Mouse (Mus musculus): ENCODE measurements around the gene Ltb4r1. TPM values are rescaled to one million over a fixed set of nuclear protein-coding genes. Genes with fewer than 3 reads are reported as not detected.
"Not testable (repeated sequence)": the region's sequence is repeated elsewhere in the genome, so short reads cannot be mapped to it uniquely, and the experiment has no call there.

Ltb4r1 gene
- polyA plus RNA-seq, 1 experiment from 2014 or later: 0.26 TPM

DNA sequence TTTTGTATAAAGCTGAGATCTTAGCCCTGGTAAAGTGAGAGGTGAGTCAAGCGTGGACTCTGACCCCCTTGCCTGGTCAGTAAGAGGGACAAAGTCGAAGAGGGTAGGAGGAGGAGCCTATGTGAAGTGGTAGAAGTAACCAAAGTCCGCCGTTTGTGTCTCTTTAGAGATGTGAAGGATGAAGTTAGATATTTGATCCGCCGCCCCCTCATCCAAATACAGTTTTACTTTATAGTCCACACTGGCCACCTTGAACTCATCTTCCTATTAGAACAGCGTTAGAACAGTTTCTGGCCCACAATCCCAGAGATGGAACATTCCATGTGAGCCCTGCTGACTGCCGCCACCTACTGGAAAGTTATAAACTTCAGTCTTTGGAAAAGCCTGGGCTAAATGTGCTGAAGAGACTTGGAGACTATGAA is 7.4 kb upstream of the Ltb4r1 start, which contains the start of gene Cideb:
Gene Cideb (minus strand): TSS at position 96 of the 422 bp plus-strand sequence.
- DNase-seq (ENCODE audit: extremely low spot score, low spot score): peak; percentile 55
- 23% methylated on average over 8 of the region's 8 CpGs for WGBS
- H3K36me3 ChIP-seq (replicated peaks): peaks cover 34% of the 10 kb centered on the region
- no peaks in the 10 kb centered on the region for H3K9me3 ChIP-seq
- H3K27ac ChIP-seq: no peak within 1 kb of the TSS
- peaks cover 30% of the 10 kb centered on the region for H3K4me1 ChIP-seq
- peaks cover 32% of the 10 kb centered on the region for H3K27me3 ChIP-seq (ENCODE audit: poor library complexity, severe bottlenecking)
- no peak within 1 kb of the TSS for H3K4me3 ChIP-seq

DNA sequence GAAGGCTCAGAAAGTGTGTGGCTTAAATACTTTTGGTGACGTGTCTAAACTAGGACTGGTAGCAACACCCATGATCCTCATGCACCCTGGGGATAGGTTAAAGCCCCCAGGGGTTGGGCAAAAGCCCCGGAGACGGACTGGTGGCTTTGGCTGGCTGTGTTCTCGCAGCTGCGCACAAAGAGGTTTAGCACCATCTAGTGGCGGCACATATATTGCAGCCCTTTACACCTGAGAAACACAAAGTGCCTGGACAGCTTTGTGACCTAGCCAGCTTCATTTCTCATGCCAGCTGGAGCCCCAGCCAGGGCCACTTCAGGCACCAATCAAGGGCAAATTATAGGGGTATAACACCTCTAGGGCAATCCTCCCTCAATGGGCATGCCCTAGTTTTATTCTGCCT is 5.6 kb upstream of the Ltb4r1 start:
- WGBS: 3% methylated on average over 6 of the region's 6 CpGs
- H3K4me3 ChIP-seq: peak overlapping the region; percentile 31
- H3K4me1 ChIP-seq: peaks cover 30% of the 10 kb centered on the region
- peaks cover 17% of the 10 kb centered on the region for H3K36me3 ChIP-seq (replicated peaks)
- H3K27ac ChIP-seq, H3K9me3 ChIP-seq: not testable (repeated sequence)
- peak; percentile 83 for DNase-seq (ENCODE audit: extremely low spot score, low spot score)
- peaks cover 50% of the 10 kb centered on the region for H3K27me3 ChIP-seq (ENCODE audit: poor library complexity, severe bottlenecking)

DNA sequence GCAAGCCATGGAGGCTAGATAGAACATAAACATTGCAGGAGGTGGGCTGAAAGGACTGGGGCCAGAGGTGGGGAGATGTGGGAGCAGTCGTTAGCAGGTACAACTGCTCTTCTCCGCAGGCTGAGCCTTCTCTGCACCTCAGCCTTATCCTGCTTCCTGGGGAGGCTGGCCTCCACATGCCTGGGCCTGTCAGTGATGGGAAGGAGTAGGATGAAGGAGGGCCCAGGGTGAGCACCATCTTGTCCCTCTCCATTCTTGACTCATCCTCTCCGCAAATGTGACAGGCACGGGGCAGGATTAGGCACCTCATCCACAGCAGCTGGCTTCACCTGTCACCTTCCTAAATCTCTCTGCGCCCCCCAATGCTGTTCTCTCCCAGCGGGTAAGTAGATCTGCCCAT is 4.6 kb upstream of the Ltb4r1 start, which contains the start of gene Ltb4r2:
Gene Ltb4r2 (plus strand): TSS at position 266 of the 400 bp plus-strand sequence.
- H3K4me1 ChIP-seq: peaks cover 30% of the 10 kb centered on the region
- DNase-seq (ENCODE audit: extremely low spot score, low spot score): no peak
- peak within 1 kb of the TSS; percentile 84 for H3K27ac ChIP-seq
- H3K27me3 ChIP-seq (ENCODE audit: poor library complexity, severe bottlenecking): peaks cover 60% of the 10 kb centered on the region
- WGBS: 68% methylated on average over 6 of the region's 6 CpGs
- no peaks in the 10 kb centered on the region for H3K9me3 ChIP-seq
- H3K36me3 ChIP-seq (replicated peaks): peaks cover 7% of the 10 kb centered on the region
- peak within 1 kb of the TSS; percentile 67 for H3K4me3 ChIP-seq

DNA sequence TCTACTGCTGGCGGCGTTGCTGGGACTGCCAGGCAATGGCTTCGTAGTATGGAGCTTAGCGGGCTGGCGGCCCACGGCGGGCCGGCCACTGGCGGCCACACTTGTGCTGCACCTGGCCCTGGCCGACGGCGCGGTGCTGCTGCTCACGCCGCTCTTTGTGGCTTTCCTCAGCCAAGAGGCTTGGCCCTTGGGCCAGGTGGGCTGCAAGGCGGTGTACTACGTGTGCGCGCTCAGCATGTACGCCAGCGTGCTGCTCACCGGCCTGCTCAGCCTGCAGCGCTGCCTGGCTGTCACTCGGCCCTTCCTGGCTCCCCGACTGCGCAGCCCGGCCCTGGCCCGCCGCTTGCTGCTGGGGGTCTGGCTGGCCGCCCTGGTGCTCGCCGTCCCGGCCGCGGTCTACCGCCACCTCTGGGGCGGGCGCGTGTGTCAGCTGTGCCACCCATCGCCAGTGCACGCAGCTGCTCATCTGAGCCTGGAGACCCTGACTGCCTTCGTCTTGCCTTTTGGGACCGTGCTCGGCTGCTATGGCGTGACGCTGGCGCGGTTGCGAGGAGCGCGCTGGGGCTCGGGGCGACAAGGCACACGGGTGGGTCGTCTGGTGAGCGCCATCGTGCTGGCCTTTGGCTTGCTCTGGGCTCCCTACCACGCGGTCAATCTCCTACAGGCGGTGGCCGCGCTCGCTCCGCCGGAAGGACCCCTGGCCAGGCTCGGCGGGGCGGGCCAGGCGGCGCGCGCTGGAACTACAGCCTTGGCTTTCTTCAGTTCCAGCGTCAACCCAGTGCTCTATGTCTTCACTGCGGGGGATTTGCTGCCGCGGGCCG is 3.6 kb upstream of the Ltb4r1 start:
- H3K36me3 ChIP-seq (replicated peaks): no peaks in the 10 kb centered on the region
- peak overlapping the region; percentile 84 for H3K27ac ChIP-seq
- under 1% methylated on average over 77 of the region's 77 CpGs for WGBS
- H3K4me3 ChIP-seq: peak overlapping the region; percentile 67
- peaks cover 31% of the 10 kb centered on the region for H3K4me1 ChIP-seq
- H3K27me3 ChIP-seq (ENCODE audit: poor library complexity, severe bottlenecking): peaks cover 70% of the 10 kb centered on the region
- no peaks in the 10 kb centered on the region for H3K9me3 ChIP-seq
- peak; percentile 62 for DNase-seq (ENCODE audit: extremely low spot score, low spot score)

DNA sequence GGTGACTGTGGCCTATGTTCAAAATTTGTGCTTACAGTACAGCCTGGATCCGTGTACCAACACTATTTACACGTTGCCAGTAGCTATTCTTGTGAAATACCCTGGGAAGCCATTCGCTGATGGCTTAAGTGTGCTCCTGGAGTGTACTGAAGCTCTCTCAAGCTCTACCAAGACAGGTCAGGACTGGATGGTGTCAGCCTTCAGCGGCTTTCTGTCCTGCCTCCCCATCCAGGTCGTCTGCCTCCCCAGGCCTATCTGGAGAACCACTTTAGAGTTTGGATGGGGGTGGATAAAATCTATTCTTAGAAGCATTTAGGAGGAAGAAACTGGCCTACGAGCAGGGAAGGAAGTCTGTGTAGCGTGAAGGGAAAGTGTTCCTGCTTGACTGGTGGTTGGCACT is 2.6 kb upstream of the Ltb4r1 start:
- Histone ChIP-seq H3K27me3 (ENCODE audit: poor library complexity, severe bottlenecking) (peaks cover 80% of the 10 kb centered on the region), H3K4me1 (peaks cover 37% of the 10 kb centered on the region), H3K4me3 (no peak overlapping the region; the same call in 1 of the 2 replicates), H3K9me3 (no peaks in the 10 kb centered on the region), H3K27ac (no peak overlapping the region), H3K36me3 (replicated peaks) (no peaks in the 10 kb centered on the region)
- no peak for DNase-seq (ENCODE audit: extremely low spot score, low spot score)
- WGBS: 65% methylated on average over 7 of the region's 7 CpGs

DNA sequence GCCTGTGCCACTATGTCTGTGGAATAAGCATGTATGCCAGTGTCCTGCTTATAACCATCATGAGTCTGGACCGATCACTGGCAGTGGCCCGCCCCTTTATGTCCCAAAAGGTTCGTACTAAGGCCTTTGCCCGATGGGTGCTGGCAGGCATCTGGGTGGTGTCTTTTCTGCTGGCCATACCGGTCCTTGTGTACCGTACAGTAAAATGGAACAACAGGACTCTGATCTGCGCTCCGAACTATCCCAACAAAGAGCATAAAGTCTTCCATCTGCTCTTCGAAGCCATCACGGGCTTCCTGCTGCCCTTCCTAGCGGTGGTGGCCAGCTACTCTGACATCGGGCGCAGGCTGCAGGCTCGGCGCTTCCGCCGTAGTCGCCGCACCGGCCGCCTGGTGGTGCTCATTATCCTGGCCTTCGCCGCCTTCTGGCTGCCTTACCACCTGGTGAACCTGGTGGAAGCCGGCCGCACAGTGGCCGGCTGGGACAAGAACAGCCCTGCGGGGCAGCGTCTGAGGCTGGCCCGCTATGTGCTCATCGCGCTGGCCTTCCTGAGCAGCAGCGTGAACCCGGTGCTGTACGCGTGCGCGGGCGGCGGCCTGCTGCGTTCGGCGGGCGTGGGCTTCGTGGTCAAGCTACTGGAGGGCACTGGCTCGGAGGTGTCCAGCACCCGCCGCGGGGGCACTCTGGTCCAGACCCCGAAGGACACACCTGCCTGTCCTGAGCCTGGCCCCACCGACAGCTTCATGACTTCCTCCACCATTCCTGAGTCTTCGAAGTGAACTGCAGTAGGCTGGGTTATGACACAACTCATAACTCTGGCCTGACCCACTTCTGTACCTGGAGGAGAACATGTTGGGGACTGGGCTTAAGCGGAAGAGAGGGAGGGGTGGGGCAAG is 2.0 kb downstream of the Ltb4r1 start:
- Histone ChIP-seq H3K9me3 (no peaks in the 10 kb centered on the region), H3K27me3 (ENCODE audit: poor library complexity, severe bottlenecking) (peaks cover 84% of the 10 kb centered on the region), H3K4me1 (peaks cover 14% of the 10 kb centered on the region), H3K36me3 (replicated peaks) (no peaks in the 10 kb centered on the region), H3K4me3 (peak overlapping the region; percentile 54), H3K27ac (peak overlapping the region; percentile 73)
- DNase-seq (ENCODE audit: extremely low spot score, low spot score): peak; percentile 65
- 14% methylated on average over 52 of the region's 52 CpGs for WGBS

DNA sequence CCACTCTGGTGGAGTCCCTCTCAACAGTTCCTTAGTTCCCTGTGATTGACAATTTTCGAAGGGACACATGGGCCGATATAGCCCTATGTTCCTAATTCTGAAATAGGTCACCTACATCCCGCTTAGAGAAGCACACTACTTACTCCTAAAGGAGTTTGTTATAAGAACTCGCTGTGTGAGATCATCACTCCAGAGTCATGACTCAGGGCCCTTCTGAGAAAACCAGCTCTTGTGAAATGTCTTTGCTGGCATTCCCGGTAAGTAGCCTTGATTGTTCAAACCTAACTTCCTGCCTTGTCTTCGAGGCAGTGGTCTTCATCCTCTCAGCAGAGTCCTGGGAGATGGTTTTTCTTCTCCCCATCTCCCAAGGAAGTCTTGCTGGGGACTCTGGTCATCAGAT is 2.8 kb downstream of the Ltb4r1 start:
- H3K36me3 ChIP-seq (replicated peaks): no peaks in the 10 kb centered on the region
- DNase-seq (ENCODE audit: extremely low spot score, low spot score): no peak
- peaks cover 12% of the 10 kb centered on the region for H3K4me1 ChIP-seq
- no peak overlapping the region for H3K4me3 ChIP-seq
- H3K27ac ChIP-seq: no peak overlapping the region
- H3K27me3 ChIP-seq (ENCODE audit: poor library complexity, severe bottlenecking): peaks cover 81% of the 10 kb centered on the region
- H3K9me3 ChIP-seq: no peaks in the 10 kb centered on the region
- WGBS: 87% methylated on average over 6 of the region's 6 CpGs

DNA sequence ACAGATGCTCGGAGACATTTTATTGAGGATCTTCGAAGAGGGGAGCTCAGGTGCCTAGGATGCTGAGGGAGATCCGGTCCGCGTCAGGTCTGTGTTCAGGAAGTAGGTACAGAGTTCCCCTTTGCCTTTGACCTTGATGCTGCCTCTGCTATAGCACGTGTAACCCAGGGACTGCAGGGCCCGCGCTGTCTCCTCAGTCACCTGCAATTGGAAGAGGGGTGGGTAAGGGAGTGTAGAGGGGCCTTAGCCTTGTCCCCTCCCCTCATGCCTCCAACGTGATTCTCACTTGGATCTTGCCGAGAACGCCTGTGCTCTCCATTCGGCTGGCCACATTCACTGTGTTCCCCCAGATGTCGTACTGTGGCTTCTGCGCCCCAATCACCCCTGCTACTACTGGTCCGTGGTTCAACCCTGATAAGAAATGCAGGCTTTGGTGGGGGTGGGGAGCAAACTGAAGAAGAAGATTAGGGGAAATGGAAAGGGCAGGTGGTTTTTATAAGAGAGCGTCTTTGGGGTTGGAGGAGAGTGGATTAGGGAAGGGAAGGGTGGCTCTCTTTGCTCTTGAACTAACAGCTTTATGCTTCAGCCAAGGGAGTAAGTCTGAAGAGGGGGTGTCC is 3.4 kb downstream of the Ltb4r1 start:
- Histone ChIP-seq H3K27me3 (ENCODE audit: poor library complexity, severe bottlenecking) (peaks cover 76% of the 10 kb centered on the region), H3K4me3 (no peak overlapping the region)
- WGBS: 76% methylated on average over 16 of the region's 16 CpGs

DNA sequence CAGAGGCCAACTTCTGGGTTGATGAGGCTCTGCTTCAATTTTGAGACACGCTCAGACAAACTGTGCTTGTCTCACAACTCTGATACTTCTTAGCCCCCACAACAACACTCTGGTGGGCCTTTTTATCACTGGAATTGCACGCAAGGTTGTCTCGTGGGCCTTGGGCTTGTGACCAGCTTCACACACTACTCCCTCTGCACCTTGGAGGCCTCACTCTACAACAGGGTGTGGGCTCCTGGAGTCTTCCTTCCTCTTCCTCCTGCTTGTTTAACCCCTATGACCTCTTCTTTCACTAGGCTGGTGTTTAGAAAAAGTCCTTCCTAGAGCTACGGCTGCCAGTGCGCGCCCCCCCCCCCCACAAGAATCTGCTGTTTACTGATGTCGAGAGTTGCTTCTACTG is 10.9 kb downstream of the Ltb4r1 start:
- no peak for DNase-seq (ENCODE audit: extremely low spot score, low spot score)
- H3K9me3 ChIP-seq: no peaks in the 10 kb centered on the region
- H3K36me3 ChIP-seq (replicated peaks): no peaks in the 10 kb centered on the region
- H3K27me3 ChIP-seq (ENCODE audit: poor library complexity, severe bottlenecking): peaks cover 48% of the 10 kb centered on the region
- 79% methylated on average over 7 of the region's 7 CpGs for WGBS
- H3K4me3 ChIP-seq: no peak overlapping the region
- no peak overlapping the region for H3K27ac ChIP-seq
- peaks cover 22% of the 10 kb centered on the region for H3K4me1 ChIP-seq

More for the DNA sequence above, 3.4 kb downstream of the Ltb4r1 start:
- H3K27ac ChIP-seq: no peak overlapping the region
- no peak for DNase-seq (ENCODE audit: extremely low spot score, low spot score)
- peaks cover 12% of the 10 kb centered on the region for H3K4me1 ChIP-seq
- no peaks in the 10 kb centered on the region for H3K36me3 ChIP-seq (replicated peaks)
- no peaks in the 10 kb centered on the region for H3K9me3 ChIP-seq

DNA sequence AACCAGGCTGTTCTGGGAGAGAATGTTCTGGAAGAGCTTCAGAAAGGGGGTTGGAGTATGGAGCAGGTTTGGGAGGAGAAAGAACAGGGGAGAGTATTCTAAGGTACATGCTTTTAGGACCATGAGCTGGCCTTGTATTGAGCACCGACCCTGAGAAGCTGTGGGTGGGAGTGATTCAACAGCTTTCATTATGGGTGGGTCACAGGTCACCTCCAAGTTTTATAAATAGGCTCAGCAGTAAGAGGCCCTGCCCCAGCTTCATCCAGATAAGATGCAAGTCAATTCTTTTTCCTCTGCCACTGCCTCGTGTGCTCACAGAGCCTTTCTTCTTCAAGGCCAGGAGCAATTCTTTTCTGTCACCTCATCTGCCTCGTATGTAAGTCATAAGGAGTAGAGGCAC is 11.4 kb downstream of the Ltb4r1 start:
- Histone ChIP-seq H3K27ac (no peak overlapping the region), H3K9me3 (no peaks in the 10 kb centered on the region), H3K36me3 (replicated peaks) (no peaks in the 10 kb centered on the region), H3K27me3 (ENCODE audit: poor library complexity, severe bottlenecking) (peaks cover 49% of the 10 kb centered on the region), H3K4me3 (no peak overlapping the region), H3K4me1 (peaks cover 25% of the 10 kb centered on the region)
- 69% methylated on average over 3 of the region's 3 CpGs for WGBS
- no peak for DNase-seq (ENCODE audit: extremely low spot score, low spot score)

DNA sequence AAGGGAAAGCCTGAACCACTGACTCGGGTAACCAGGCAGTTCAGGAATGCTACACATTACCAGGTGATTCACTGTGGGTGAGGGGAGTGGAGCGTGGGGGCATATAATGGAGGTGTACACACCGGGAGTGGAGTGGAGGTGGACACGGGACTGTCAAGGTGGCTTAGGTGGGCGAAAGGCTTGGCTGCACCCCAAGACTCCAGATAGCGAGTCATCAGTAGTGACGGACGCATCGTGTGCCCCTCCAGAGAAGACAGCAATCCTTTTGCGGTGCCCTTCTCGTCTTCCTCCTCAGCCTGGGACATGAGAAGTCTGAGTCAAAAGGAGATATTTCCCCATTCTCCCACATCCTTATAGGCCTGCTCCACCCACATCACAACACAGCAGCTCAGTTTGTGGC is 12.0 kb downstream of the Ltb4r1 start:
- no peaks in the 10 kb centered on the region for H3K9me3 ChIP-seq
- no peak overlapping the region for H3K27ac ChIP-seq
- H3K4me1 ChIP-seq: peaks cover 31% of the 10 kb centered on the region
- 89% methylated on average over 11 of the region's 11 CpGs for WGBS
- no peaks in the 10 kb centered on the region for H3K36me3 ChIP-seq (replicated peaks)
- no peak for DNase-seq (ENCODE audit: extremely low spot score, low spot score)
- no peak overlapping the region for H3K4me3 ChIP-seq
- peaks cover 53% of the 10 kb centered on the region for H3K27me3 ChIP-seq (ENCODE audit: poor library complexity, severe bottlenecking)

DNA sequence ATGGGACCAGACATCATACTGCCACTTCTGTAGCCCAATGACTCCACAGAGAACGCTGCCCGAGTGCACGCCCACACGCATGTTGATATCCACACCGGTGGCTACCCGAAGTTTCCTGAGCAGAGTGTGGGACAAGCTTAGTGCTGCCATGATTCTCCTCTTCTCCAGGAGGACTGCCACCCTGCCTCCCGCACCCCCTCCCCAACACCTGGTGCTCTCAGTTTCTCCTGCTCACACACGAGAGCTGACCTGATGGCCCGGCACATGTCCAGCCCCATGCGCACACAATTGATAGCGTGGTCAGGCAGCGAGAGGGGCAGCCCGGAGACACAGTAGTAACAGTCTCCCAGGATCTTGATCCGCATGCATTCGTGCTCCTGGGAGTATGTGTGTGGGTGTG is 12.9 kb downstream of the Ltb4r1 start:
- no peaks in the 10 kb centered on the region for H3K36me3 ChIP-seq (replicated peaks)
- H3K9me3 ChIP-seq: no peaks in the 10 kb centered on the region
- peaks cover 40% of the 10 kb centered on the region for H3K4me1 ChIP-seq
- DNase-seq (ENCODE audit: extremely low spot score, low spot score): no peak
- H3K4me3 ChIP-seq: no peak overlapping the region
- 95% methylated on average over 15 of the region's 15 CpGs for WGBS
- peaks cover 55% of the 10 kb centered on the region for H3K27me3 ChIP-seq (ENCODE audit: poor library complexity, severe bottlenecking)
- no peak overlapping the region for H3K27ac ChIP-seq
